Mouse (Mus musculus): ENCODE measurements around the gene Faim2.

GRCm38 (mm10) chr15:99484745-99485144, 43.2 kb downstream of the Faim2 start:
- TF ChIP-seq EP300 (IDR thresholded peaks at IDR 0.05) (no peak), CTCF (IDR thresholded peaks at IDR 0.05) (no peak)

All from lung, postnatal 0 days (tissue).